Mouse (Mus musculus) lung, embryonic 14.5 days (tissue): ENCODE data around the gene Gm11032. TPM values are rescaled to one million over a fixed set of nuclear protein-coding genes. Genes with fewer than 3 reads are reported as not detected.

ENCODE experiments used
- ATAC-seq: fragments of 200-750 bp; cut with Nextera tagmentation; 2 replicates; pipeline ENCODE4 v1.8.0; 2017; ENCODE audit warnings: mild to moderate bottlenecking, moderate TSS enrichment, moderate library complexity; ENCODE audit not compliant: insufficient read depth
- DNase-seq: peaks from one replicate; pipeline ENCODE4 v3.0.0-alpha.2; 2015
- H3K27ac ChIP-seq: fragments of 300-500 bp; sonication (generic); 2 replicates; pipeline ENCODE4 v1.5.1; 2014; ENCODE audit warnings: low read depth, mild to moderate bottlenecking, moderate library complexity
- H3K27me3 ChIP-seq: fragments of 300-500 bp; sonication (generic); 2 replicates; pipeline ENCODE4 v1.6.1; 2014; ENCODE audit warnings: low read length, control low read depth; ENCODE audit not compliant: insufficient read depth
- H3K36me3 ChIP-seq: fragments of 300-500 bp; sonication (generic); 2 replicates; pipeline ENCODE4 v1.6.1; 2014; ENCODE audit warnings: control low read depth; ENCODE audit not compliant: insufficient read depth
- H3K4me1 ChIP-seq: fragments of 300-500 bp; sonication (generic); 2 replicates; pipeline ENCODE4 v1.6.1; 2014; ENCODE audit warnings: antibody characterized with exemption, control low read depth; ENCODE audit not compliant: insufficient read depth
- H3K4me2 ChIP-seq: fragments of 300-500 bp; sonication (generic); 2 replicates; pipeline ENCODE4 v1.6.1; 2014; ENCODE audit warnings: mild to moderate bottlenecking
- H3K4me3 ChIP-seq: fragments of 300-500 bp; sonication (generic); 2 replicates; pipeline ENCODE4 v1.5.1; 2014; ENCODE audit warnings: low read depth, low read length
- H3K9ac ChIP-seq: fragments of 300-500 bp; sonication (generic); 2 replicates; pipeline ENCODE4 v1.6.1; 2014
- H3K9me3 ChIP-seq: fragments of 300-500 bp; sonication (generic); 2 replicates; pipeline ENCODE4 v1.6.1; 2016; ENCODE audit warnings: low read depth, low read length, control low read depth
- CTCF ChIP-seq: IDR thresholded peaks from 2 replicates; pipeline ENCODE4 v1.5.1; 2016; ENCODE audit warnings: antibody characterized with exemption, low read depth
- WGBS: fragments of 180-500 bp; shearing (Covaris S2); extraction: QIAGEN DNeasy Blood & Tissue Kit; methylation state at CpG from one replicate; pipeline ENCODE4 v1.1.7; 2014; 5-methylcytosine and 5-hydroxymethylcytosine counted together
- polyA plus RNA-seq: library from polyadenylated mRNA; unstranded; fragments of >200 nt; fragmentation: Nextera tagmentation; extraction: Ambion mirVana; gene quantifications from 2 replicates; pipeline ENCODE4 v1.2.1, GENCODE M21; 2014

Gm11032 gene
- polyA plus RNA-seq, 1 experiment from 2014 or later, result not detected

GRCm38 (mm10) chr11:4660309-4661025, 40.6 kb downstream of the Gm11032 start:
- Histone ChIP-seq H3K4me2 (no peak overlapping the region), H3K4me1 (no peaks in the 10 kb centered on the region), H3K27me3 (no peaks in the 10 kb centered on the region), H3K36me3 (peaks cover 61% of the 10 kb centered on the region), H3K4me3 (no peak overlapping the region), H3K9me3 (no peaks in the 10 kb centered on the region), H3K27ac (no peak overlapping the region), H3K9ac (no peak overlapping the region)
- 83% methylated on average over 7 of the region's 7 CpGs for WGBS
- DNase-seq, result no peak
- TF ChIP-seq CTCF, result no peak
- ATAC-seq, result no peak

DNA sequence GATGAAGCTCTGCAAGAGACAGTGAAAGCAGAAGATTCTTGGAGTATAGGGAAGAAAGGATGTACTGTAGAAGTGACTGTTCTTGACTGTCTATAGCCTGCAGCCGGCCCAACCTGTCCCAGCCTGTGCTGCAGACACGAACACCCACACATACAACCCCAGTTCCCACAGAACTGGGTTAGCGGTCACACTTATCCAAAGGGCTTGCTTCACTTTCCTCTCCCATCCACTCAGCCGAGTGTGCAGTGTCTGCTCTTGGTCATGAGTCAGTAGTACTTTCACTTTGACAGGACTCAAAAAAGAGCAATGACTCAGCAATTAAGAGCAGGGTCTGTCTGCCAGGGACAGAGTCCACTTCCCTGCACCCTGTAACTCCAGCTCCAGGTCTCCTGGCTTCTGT, 41.5 kb downstream of the Gm11032 start:
- WGBS, result 78% methylated on average over 4 of the region's 4 CpGs
- Histone ChIP-seq H3K4me1 (no peaks in the 10 kb centered on the region), H3K36me3 (peaks cover 60% of the 10 kb centered on the region), H3K4me2 (no peak overlapping the region), H3K9ac (no peak overlapping the region), H3K27me3 (no peaks in the 10 kb centered on the region), H3K9me3 (no peaks in the 10 kb centered on the region), H3K4me3 (no peak overlapping the region), H3K27ac (no peak overlapping the region)
- TF ChIP-seq CTCF, result no peak
- DNase-seq (peak; percentile 6), ATAC-seq (no peak)

- Histone ChIP-seq H3K27ac (no peak overlapping the region), H3K27me3 (no peaks in the 10 kb centered on the region), H3K4me1 (no peaks in the 10 kb centered on the region), H3K9me3 (no peaks in the 10 kb centered on the region), H3K4me3 (no peak overlapping the region), H3K9ac (no peak overlapping the region), H3K4me2 (no peak overlapping the region), H3K36me3 (peaks cover 60% of the 10 kb centered on the region)
- DNase-seq (peak; percentile 26), ATAC-seq (no peak; the same call in 1 of the 2 replicates)
- WGBS, result 73% methylated on average over 10 of the region's 10 CpGs
- no peak for TF ChIP-seq CTCF
These were observed 42.1 kb downstream of the Gm11032 start for GRCm38 (mm10) chr11:4661871-4662495.

GRCm38 (mm10) chr11:4662496-4662878, 42.6 kb downstream of the Gm11032 start:
- WGBS, result 84% methylated on average over 11 of the region's 11 CpGs
- Histone ChIP-seq H3K9ac (no peak overlapping the region), H3K27ac (no peak overlapping the region), H3K9me3 (no peaks in the 10 kb centered on the region), H3K36me3 (peaks cover 60% of the 10 kb centered on the region), H3K4me1 (no peaks in the 10 kb centered on the region), H3K27me3 (no peaks in the 10 kb centered on the region), H3K4me2 (no peak overlapping the region), H3K4me3 (no peak overlapping the region)
- DNase-seq (no peak), ATAC-seq (no peak)
- no peak for TF ChIP-seq CTCF

Other genes with a start within 250 kb of the Gm11032 start
- 0.09 TPM in 1 of 2 replicates, not detected in the other for gene Hormad2, start 179.0 kb upstream of the Gm11032 start, polyA plus RNA-seq
- 29.5 and 32.1 TPM in 2 replicates for gene Mtmr3, start 25.2 kb upstream of the Gm11032 start, polyA plus RNA-seq
- gene Ascc2, start 17.7 kb downstream of the Gm11032 start, polyA plus RNA-seq, result 36.6 and 37.3 TPM in 2 replicates
- gene Uqcr10, start 84.3 kb downstream of the Gm11032 start, polyA plus RNA-seq, result 736 and 777 TPM in 2 replicates
- gene Zmat5, start 84.6 kb downstream of the Gm11032 start, polyA plus RNA-seq, result 70.4 and 74.1 TPM in 2 replicates
- gene Cabp7, start 126.7 kb downstream of the Gm11032 start, polyA plus RNA-seq, result 0.17 and 0.18 TPM in 2 replicates
- gene Nf2, start 229.5 kb downstream of the Gm11032 start, polyA plus RNA-seq, result 43.3 and 47.6 TPM in 2 replicates